In genomic region chr13:93496977-93497376, GRCm38 (mm10) we compare ENCODE assay signal across 8 mouse cellular contexts. TPM values are rescaled to one million over a fixed set of nuclear protein-coding genes. Genes with fewer than 3 reads are reported as not detected.
DNase-seq lines count a peak whose midpoint lies in the region; ATAC-seq lines count a peak whose summit lies in the region.

No protein-coding gene starts in this region.

- H3K9ac ChIP-seq in neural tube, embryonic 11.5 days (ENCODE audit: low read length) = no peak overlapping the region
- no peak overlapping the region for H3K9ac ChIP-seq in limb, embryonic 12.5 days (replicated peaks)
- H3K9ac ChIP-seq in stomach, embryonic 15.5 days = no peak overlapping the region

- H3K9me3 ChIP-seq in neural tube, embryonic 11.5 days (ENCODE audit: control insufficient read depth, low read length) = no peaks in the 10 kb centered on the region
- no peaks in the 10 kb centered on the region for H3K9me3 ChIP-seq in forebrain, embryonic 10.5 days
- H3K9me3 ChIP-seq in limb, embryonic 12.5 days = no peaks in the 10 kb centered on the region
- H3K9me3 ChIP-seq in stomach, embryonic 15.5 days = no peaks in the 10 kb centered on the region

- WGBS in neural tube, embryonic 11.5 days = 38% methylated on average over 1 of the region's 1 CpGs
- 29% methylated on average over 1 of the region's 1 CpGs for WGBS in forebrain, embryonic 10.5 days
- WGBS in limb, embryonic 12.5 days = 11% methylated on average over 1 of the region's 1 CpGs
- WGBS in stomach, embryonic 15.5 days = 8% methylated on average over 1 of the region's 1 CpGs

- H3K4me1 ChIP-seq in neural tube, embryonic 11.5 days (ENCODE audit: control insufficient read depth, insufficient read depth, low read length) = peaks cover 6% of the 10 kb centered on the region; the same call in 1 of the 2 replicates
- H3K4me1 ChIP-seq in forebrain, embryonic 10.5 days = peaks cover 31% of the 10 kb centered on the region
- peaks cover 15% of the 10 kb centered on the region for H3K4me1 ChIP-seq in limb, embryonic 12.5 days (replicated peaks)
- no peaks in the 10 kb centered on the region; the same call in 1 of the 2 replicates for H3K4me1 ChIP-seq in stomach, embryonic 15.5 days

- no peak for DNase-seq in neural tube, embryonic 11.5 days (ENCODE audit: low spot score)
- no peak for DNase-seq in neural tube, embryonic 10.5 days (ENCODE audit: extremely low spot score, low spot score)
- DNase-seq in forebrain, embryonic 10.5 days (ENCODE audit: extremely low spot score, low spot score) = no peak
- DNase-seq in urinary bladder, postnatal 10 days (ENCODE audit: low spot score) = no peak
- no peak for DNase-seq in kidney, postnatal 4 days
- DNase-seq in frontal cortex, postnatal 14 days (ENCODE audit: low spot score in 2 of 2) = no peak

- H3K4me3 ChIP-seq in neural tube, embryonic 11.5 days (ENCODE audit: low read depth, low read length) = no peak overlapping the region; the same call in 1 of the 2 replicates
- H3K4me3 ChIP-seq in forebrain, embryonic 10.5 days = peak overlapping the region; percentile 91
- H3K4me3 ChIP-seq in limb, embryonic 12.5 days (replicated peaks) = peak overlapping the region; percentile 99
- H3K4me3 ChIP-seq in stomach, embryonic 15.5 days (replicated peaks) = peak overlapping the region; percentile 13; the same call in 1 of the 2 replicates

- H3K27me3 ChIP-seq in neural tube, embryonic 11.5 days (ENCODE audit: control insufficient read depth, insufficient read depth, low read length) = no peaks in the 10 kb centered on the region
- no peaks in the 10 kb centered on the region for H3K27me3 ChIP-seq in forebrain, embryonic 10.5 days (ENCODE audit: poor library complexity, severe bottlenecking)
- H3K27me3 ChIP-seq in limb, embryonic 12.5 days = no peaks in the 10 kb centered on the region
- no peaks in the 10 kb centered on the region for H3K27me3 ChIP-seq in stomach, embryonic 15.5 days (replicated peaks)

- H3K27ac ChIP-seq in neural tube, embryonic 11.5 days (ENCODE audit: low read depth, low read length) = no peak overlapping the region
- no peak overlapping the region for H3K27ac ChIP-seq in forebrain, embryonic 10.5 days
- H3K27ac ChIP-seq in limb, embryonic 12.5 days = no peak overlapping the region
- H3K27ac ChIP-seq in stomach, embryonic 15.5 days = no peak overlapping the region

- no peak for ATAC-seq in neural tube, embryonic 11.5 days (ENCODE audit: insufficient read depth, low FRiP score, low TSS enrichment)
- no peak for ATAC-seq in limb, embryonic 12.5 days (ENCODE audit: insufficient number of reproducible peaks, insufficient read depth, low FRiP score, low TSS enrichment, low read depth)
- no peak for ATAC-seq in stomach, embryonic 15.5 days (ENCODE audit: insufficient read depth, low FRiP score, low read depth)

- H3K36me3 ChIP-seq in neural tube, embryonic 11.5 days (ENCODE audit: control insufficient read depth, insufficient read depth, low read length) = no peaks in the 10 kb centered on the region
- peaks cover 18% of the 10 kb centered on the region for H3K36me3 ChIP-seq in forebrain, embryonic 10.5 days (replicated peaks)
- peaks cover 16% of the 10 kb centered on the region; the same call in 1 of the 2 replicates for H3K36me3 ChIP-seq in limb, embryonic 12.5 days
- no peaks in the 10 kb centered on the region for H3K36me3 ChIP-seq in stomach, embryonic 15.5 days

- peak overlapping the region; percentile 84 for H3K4me2 ChIP-seq in neural tube, embryonic 11.5 days (ENCODE audit: low read depth)
- H3K4me2 ChIP-seq in limb, embryonic 12.5 days = peak overlapping the region; percentile 79
- H3K4me2 ChIP-seq in stomach, embryonic 15.5 days = peak overlapping the region; percentile 85

RNA-seq across cellular contexts. Expression of gene Jmy, which starts 2.6 kb away (rescaled TPM):
- polyA plus RNA-seq in neural tube, embryonic 11.5 days (2014; fragmentation: Nextera tagmentation; extraction: Ambion mirVana) = 3.6 TPM in 2 replicates
- 2.3 and 2.9 TPM in 2 replicates for polyA plus RNA-seq in forebrain, embryonic 10.5 days (2016; fragmentation: Nextera tagmentation; extraction: Ambion mirVana)
- 9.0 and 12.5 TPM in 2 replicates for polyA plus RNA-seq in limb, embryonic 12.5 days (2016; fragmentation: Nextera tagmentation; extraction: Ambion mirVana)
- polyA plus RNA-seq in stomach, embryonic 15.5 days (2015; fragmentation: Nextera tagmentation; extraction: Ambion mirVana) = 7.7 and 7.8 TPM in 2 replicates
